Mouse (Mus musculus): ENCODE data around the gene Marveld1.
A peak's percentile ranks its signal among the peaks of the same experiment; 100 is the strongest.

The Marveld1 gene

DNA sequence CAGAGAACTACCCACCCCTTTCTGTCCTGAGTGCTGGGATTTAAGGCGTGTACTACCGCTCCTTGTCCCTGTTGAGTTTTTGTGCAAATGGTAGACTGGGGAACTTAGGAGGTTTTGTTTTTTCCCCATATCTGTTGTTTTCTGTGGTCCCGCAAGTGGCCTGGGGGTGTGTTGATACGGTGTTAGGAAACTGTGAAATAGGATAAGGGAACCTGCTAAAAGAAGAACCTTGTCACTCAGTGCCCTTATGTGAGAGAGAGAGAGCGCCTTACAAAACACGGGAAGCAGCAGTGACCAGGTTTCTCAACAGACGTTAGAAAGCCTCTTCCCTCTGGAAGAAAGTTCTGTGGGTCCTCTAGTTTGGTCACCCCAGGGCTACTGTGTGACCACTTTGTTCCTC is 29.6 kb downstream of the Marveld1 start:
- no peak for DNase-seq

DNA sequence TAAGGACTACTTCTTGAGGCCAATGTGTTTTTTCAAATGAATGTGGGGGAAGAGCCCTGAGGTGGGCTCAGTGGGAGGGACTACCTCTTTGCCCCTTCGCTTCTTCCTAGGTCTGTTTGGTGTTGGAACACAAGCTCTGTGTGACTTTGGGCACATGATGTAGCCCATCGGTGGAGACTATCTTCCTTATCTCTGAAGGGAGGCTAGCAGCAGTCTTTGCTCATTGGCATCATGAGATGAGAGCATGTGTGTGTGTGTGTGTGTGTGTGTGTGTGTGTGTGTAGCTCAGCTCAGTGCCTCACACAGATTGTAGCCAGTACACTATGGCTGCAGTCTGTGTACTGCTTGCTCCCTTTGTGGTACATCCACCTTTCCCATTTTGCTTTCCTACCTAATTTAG is 30.3 kb downstream of the Marveld1 start:
- no peak for DNase-seq

DNA sequence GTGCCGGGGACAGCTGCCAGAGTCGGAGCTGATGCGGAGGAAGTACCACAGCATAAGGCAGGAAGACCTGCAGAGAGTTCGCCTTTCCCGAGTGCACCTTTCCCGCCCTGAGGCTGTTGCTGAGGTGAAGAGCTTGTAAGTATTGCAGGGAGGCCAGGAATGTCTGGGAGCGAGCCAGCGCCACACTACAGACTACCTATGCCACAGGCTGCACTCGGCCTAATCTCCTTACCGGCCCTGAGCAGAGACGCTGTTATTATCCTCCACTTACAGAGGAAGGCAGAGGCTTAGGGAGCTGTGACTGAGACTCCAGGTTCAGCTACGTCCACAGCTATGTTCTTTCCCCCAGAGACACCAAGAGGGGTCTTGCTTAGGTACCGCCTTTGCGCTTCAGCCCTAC is 32.2 kb downstream of the Marveld1 start:
- DNase-seq, result no peak

DNA sequence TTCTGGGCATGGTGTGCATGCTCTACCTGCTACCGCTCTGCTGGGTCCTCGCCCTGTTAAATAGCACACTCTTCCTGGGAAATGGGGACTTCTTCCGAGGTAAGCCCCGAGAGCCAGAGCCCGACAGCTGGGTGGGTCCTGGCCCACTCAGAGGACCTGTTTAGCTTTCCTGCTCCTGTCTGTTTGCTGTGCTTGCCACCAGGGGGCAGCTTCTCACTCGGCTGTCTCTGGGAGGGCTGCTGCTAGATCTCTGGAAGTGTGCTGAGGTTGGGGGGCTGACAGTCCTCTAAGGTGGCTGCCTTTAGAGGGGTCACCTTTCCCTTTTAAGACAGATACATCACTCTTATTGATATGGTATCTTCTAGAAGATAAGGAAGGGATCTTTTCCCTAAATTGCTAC is 35.5 kb downstream of the Marveld1 start:
- DNase-seq, result no peak

DNA sequence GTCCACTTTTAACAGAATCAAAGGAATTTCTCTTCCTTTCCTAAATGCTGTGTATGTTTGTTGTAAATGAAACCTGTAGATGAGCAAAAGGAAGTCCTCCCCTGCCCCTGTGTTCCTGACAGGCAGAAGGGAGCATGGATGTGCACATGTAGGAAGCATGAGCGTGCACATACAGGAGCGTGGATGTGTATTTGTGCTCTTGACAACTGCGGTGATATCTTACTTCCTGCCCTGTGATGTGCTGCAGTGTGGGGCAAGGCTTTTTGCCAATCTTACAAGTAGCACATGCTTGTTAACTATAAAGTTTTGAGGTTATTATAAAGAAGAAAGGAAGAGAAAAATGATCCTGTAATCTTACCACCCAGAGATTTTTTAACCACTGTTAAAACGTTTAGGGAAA is 42.5 kb downstream of the Marveld1 start:
- DNase-seq, result no peak

DNA sequence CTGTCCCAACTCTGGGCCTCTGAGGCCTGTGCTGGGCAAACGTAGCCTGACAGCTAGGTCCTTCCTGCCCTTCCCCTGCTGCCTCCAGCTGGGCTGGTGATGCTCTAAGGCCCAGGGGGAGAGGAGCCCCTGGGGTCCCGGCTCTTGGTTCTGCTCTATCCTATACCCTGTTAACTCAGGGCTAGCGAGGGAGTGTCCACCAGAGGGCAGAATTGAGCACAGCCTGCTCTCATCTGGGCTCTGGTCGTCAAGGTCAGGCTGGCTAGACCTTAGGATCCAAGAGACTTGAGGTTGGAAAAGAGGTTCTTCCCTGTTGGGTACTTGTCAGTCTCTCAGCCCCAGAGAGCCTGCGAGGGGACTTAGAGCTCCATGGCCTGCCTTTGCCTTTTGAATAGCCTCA is 43.3 kb downstream of the Marveld1 start:
- DNase-seq, result peak; percentile 60

DNA sequence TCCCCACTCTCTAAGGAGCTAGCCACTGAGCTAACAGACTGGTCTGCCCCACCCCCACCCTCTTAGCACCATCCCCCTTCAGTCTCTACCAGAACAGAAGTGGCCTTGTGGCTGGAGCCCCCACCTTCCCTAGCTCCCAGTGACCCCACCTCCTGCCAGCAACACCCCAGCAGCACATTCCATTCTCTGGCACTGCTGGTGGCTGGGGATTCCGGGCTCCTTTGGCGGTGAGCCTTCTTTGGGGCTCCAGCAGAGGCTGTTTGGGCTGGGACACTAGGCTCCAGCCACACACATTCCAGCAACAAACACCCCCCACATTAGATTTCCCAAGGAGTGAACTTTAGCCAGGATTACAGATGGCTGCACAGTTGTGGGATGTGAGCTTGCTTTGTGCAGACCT is 46.1 kb downstream of the Marveld1 start:
- no peak for DNase-seq

DNA sequence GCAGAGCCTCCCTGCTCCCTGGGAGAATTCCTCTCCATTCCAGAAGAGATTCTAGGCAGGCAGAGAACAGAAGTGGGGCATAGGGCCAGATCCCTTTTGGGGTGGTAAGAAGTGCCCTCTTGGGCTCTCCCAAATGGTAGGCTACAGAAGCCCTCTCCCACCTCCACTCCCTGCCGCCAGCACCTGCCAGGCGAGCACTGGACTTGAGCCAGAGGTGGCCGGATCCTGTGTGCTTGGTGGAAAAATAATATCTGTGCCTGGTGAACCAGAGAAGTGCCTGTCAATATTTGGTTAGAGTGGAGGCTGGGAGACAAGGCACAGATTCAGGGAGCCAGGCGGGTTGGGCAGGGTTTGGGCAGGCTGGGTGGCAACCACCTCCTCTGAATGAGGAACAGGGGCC is 49.2 kb downstream of the Marveld1 start:
- DNase-seq, result peak; percentile 22

DNA sequence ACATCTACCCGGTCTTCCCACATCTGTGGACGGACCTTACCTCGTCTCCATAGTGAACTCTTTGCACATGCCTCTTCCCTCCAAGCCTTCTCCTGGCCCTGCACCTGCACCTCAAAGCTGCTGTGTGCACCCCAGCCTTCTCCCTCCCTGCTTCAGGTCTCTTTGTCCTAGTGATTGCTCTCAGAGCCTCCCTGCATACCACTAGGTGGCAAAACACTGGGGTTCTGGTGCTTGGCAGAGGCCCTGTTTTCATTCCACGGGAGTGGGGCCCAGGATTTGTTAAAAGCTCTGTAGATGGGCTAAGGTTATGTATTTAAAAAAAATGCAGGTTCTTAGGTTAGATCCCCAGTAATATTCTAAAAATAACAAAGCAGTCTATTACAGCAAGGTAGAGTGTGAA is 49.9 kb downstream of the Marveld1 start:
- no peak for DNase-seq

DNA sequence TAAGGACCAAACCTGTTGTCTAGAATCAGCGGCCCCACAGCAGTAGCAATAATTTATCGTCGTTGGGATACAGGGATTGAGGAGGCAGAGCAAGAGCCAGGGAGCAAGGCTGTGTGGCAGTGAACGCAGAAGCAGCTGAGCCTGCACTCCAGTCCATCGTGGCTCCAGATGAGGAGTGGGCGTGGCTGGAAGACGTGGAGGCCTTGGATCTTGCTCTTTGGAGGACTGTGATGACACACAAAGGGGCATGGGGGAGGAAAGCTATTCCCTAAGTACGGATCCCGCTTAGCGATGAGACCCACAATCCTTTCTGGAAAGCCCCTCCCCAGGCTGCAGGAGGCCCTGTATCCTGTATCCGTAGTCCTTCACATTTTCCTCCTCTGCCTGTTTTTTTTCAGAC is 50.8 kb downstream of the Marveld1 start:
- no peak for DNase-seq

Data from kidney, adult 9 months (tissue).